Mouse (Mus musculus): ENCODE data around the gene Gabrr1. TPM values are rescaled to one million over a fixed set of nuclear protein-coding genes. Genes with fewer than 3 reads are reported as not detected.

Gene Gabrr1
- polyA plus RNA-seq, 1 experiment: not detected

DNA sequence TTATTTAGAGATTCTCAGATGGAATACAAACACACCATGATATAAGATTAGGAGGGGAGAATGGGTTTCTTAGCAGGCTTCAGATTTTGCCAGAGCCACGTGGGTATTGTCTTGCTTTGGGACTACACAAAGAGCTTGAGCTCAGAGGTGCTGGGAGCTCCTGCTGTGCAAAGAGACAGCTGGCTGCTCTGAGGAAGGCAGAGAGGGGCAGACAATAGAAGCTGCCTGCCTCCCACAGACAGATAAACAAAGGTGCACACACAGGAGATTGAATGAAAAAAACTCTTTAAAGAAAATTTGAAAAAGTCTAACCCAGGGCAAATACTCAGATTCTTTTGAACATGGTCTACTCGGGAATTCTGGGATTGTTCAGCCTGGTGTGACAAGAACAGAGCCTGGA is 65.8 kb downstream of the Gabrr1 start:
- Histone ChIP-seq H3K4me2 (ENCODE audit: low read depth) (no peak overlapping the region), H3K27me3 (ENCODE audit: control insufficient read depth, insufficient read depth, insufficient read length) (peaks cover 13% of the 10 kb centered on the region), H3ac (ENCODE audit: control insufficient read depth, insufficient read length) (no peak overlapping the region), H3K79me2 (ENCODE audit: control insufficient read depth, insufficient read depth) (no peaks in the 10 kb centered on the region), H3K4me3 (no peak overlapping the region), H3K36me3 (ENCODE audit: control insufficient read depth, insufficient read depth) (no peaks in the 10 kb centered on the region)
- TF ChIP-seq MYOD1 (IDR thresholded peaks at IDR 0.05; ENCODE audit: control insufficient read depth in 1 of 3, insufficient read length in 2 of 3, low read depth in 2 of 3): no peak
- no peak for TF ChIP-seq POLR2AphosphoS2 (IDR thresholded peaks at IDR 0.05; ENCODE audit: insufficient read length, low read depth)
- no peak for TF ChIP-seq USF1 (IDR thresholded peaks at IDR 0.05; ENCODE audit: low read depth)
- no peak for TF ChIP-seq MYOG (IDR thresholded peaks at IDR 0.05; ENCODE audit: control insufficient read depth in 1 of 3, insufficient read depth in 1 of 3, insufficient read length in 2 of 3, low read depth in 2 of 3)

DNA sequence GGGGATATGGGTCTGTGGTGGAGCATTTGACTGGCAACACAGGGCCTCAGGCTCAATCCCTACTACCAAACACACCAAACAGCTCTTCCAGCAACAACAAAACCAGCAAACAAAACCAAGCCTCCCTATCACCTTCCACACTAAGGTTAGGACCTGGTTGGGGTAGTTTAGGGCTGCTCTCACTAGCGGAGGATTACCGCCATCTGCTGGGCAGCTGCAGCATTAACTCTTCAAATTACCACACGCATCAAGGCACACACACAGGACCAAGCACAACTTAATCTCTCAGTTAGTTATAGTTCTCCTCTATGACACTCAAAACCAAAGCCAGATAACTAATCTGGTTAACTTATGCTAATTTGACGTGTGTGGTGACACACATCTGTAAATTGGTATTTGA is 72.4 kb downstream of the Gabrr1 start:
- H3K4me2 ChIP-seq (ENCODE audit: low read depth): no peak overlapping the region
- H3ac ChIP-seq (ENCODE audit: control insufficient read depth, insufficient read length): no peak overlapping the region
- TF ChIP-seq MYOD1 (IDR thresholded peaks at IDR 0.05; ENCODE audit: control insufficient read depth in 1 of 3, insufficient read length in 2 of 3, low read depth in 2 of 3) (no peak), POLR2AphosphoS2 (IDR thresholded peaks at IDR 0.05; ENCODE audit: insufficient read length, low read depth) (no peak)
- H3K36me3 ChIP-seq (ENCODE audit: control insufficient read depth, insufficient read depth): no peaks in the 10 kb centered on the region
- H3K4me3 ChIP-seq: no peak overlapping the region
- H3K79me2 ChIP-seq (ENCODE audit: control insufficient read depth, insufficient read depth): no peaks in the 10 kb centered on the region
- peaks cover 15% of the 10 kb centered on the region for H3K27me3 ChIP-seq (ENCODE audit: control insufficient read depth, insufficient read depth, insufficient read length)

GRCm38 (mm10) chr4:33207551-33207950 is 75.2 kb downstream of the Gabrr1 start:
- Histone ChIP-seq H3K27me3 (ENCODE audit: control insufficient read depth, insufficient read depth, insufficient read length) (peaks cover 16% of the 10 kb centered on the region), H3K79me2 (ENCODE audit: control insufficient read depth, insufficient read depth) (no peaks in the 10 kb centered on the region), H3K4me2 (ENCODE audit: low read depth) (no peak overlapping the region), H3K36me3 (ENCODE audit: control insufficient read depth, insufficient read depth) (no peaks in the 10 kb centered on the region), H3K4me3 (no peak overlapping the region), H3ac (ENCODE audit: control insufficient read depth, insufficient read length) (no peak overlapping the region)
- TF ChIP-seq REST (IDR thresholded peaks at IDR 0.05; ENCODE audit: insufficient read depth, insufficient read length): no peak
- no peak for TF ChIP-seq USF1 (IDR thresholded peaks at IDR 0.05; ENCODE audit: low read depth)
- no peak for TF ChIP-seq MAX (IDR thresholded peaks at IDR 0.05; ENCODE audit: low read depth)
- no peak for TF ChIP-seq TCF3 (IDR thresholded peaks at IDR 0.05; ENCODE audit: insufficient read length, low read depth)
- TF ChIP-seq MYOG (IDR thresholded peaks at IDR 0.05; ENCODE audit: control insufficient read depth in 1 of 3, insufficient read depth in 1 of 3, insufficient read length in 2 of 3, low read depth in 2 of 3): no peak
- no peak for TF ChIP-seq MYOD1 (IDR thresholded peaks at IDR 0.05; ENCODE audit: control insufficient read depth in 1 of 3, insufficient read length in 2 of 3, low read depth in 2 of 3)
- no peak for TF ChIP-seq SRF (IDR thresholded peaks at IDR 0.05; ENCODE audit: control insufficient read depth, insufficient read length, low read depth)

- no peak within 1 kb of the TSS for H3K4me2 ChIP-seq (ENCODE audit: low read depth)
- peak in 1 of 3 experiments; percentile 19 for TF ChIP-seq MYOG (IDR thresholded peaks at IDR 0.05; ENCODE audit: control insufficient read depth in 1 of 3, insufficient read depth in 1 of 3, insufficient read length in 2 of 3, low read depth in 2 of 3)
- no peak for TF ChIP-seq POLR2AphosphoS2 (IDR thresholded peaks at IDR 0.05; ENCODE audit: insufficient read length, low read depth)
- no peaks in the 10 kb centered on the region for H3K79me2 ChIP-seq (ENCODE audit: control insufficient read depth, insufficient read depth)
- H3ac ChIP-seq (ENCODE audit: control insufficient read depth, insufficient read length): no peak within 1 kb of the TSS
- peaks cover 16% of the 10 kb centered on the region for H3K27me3 ChIP-seq (ENCODE audit: control insufficient read depth, insufficient read depth, insufficient read length)
- H3K4me3 ChIP-seq: no peak within 1 kb of the TSS
- H3K36me3 ChIP-seq (ENCODE audit: control insufficient read depth, insufficient read depth): no peaks in the 10 kb centered on the region
These were observed 76.8 kb downstream of the Gabrr1 start, which contains the start of gene Srsf12 for GRCm38 (mm10) chr4:33208881-33209841. Srsf12 (plus strand) TSS chr4:33208991.

Other genes starting within 250 kb of the Gabrr1 start
- 0.31 TPM for gene Ankrd6, start 181.7 kb upstream of the Gabrr1 start, polyA plus RNA-seq (2012; fragmentation: generic; extraction: Trizol)
- gene Rragd, start 149.5 kb upstream of the Gabrr1 start, polyA plus RNA-seq (2012; fragmentation: generic; extraction: Trizol): 7.9 TPM
- gene Ube2j1, start 101.1 kb upstream of the Gabrr1 start, polyA plus RNA-seq (2012; fragmentation: generic; extraction: Trizol): 31.4 TPM
- gene Gabrr2, start 69.5 kb upstream of the Gabrr1 start, polyA plus RNA-seq (2012; fragmentation: generic; extraction: Trizol): 0.48 TPM
- not detected for gene Pm20d2, start 57.2 kb downstream of the Gabrr1 start, polyA plus RNA-seq (2012; fragmentation: generic; extraction: Trizol)
- gene Srsf12, start 76.5 kb downstream of the Gabrr1 start, polyA plus RNA-seq (2012; fragmentation: generic; extraction: Trizol): not detected
- gene Pnrc1, start 157.6 kb downstream of the Gabrr1 start, polyA plus RNA-seq (2012; fragmentation: generic; extraction: Trizol): 37.1 TPM
- gene Rngtt, start 177.8 kb downstream of the Gabrr1 start, polyA plus RNA-seq (2012; fragmentation: generic; extraction: Trizol): 4.9 TPM

Data from myocyte (in vitro differentiated cells).